In genomic region chr2:84888657-84889315, GRCm38 (mm10) we compare ENCODE assay signal across 8 mouse cellular contexts. TPM values are rescaled to one million over a fixed set of nuclear protein-coding genes. Genes with fewer than 3 reads are reported as not detected.
DNase-seq lines count a peak whose midpoint lies in the region; ATAC-seq and TF ChIP-seq lines count a peak whose summit lies in the region.

No protein-coding gene starts in this region.

- peak; percentile 69 for TF ChIP-seq CTCF in lung, embryonic 14.5 days (IDR thresholded peaks at IDR 0.05; ENCODE audit: low read depth)

- H3K4me2 ChIP-seq in lung, embryonic 14.5 days = peak overlapping the region; percentile 79
- H3K4me2 ChIP-seq in neural tube, embryonic 15.5 days = peak overlapping the region; percentile 81

- DNase-seq in CD4-positive helper T cell, adult 2 months (ENCODE audit: low read depth, low spot score) = peak; percentile 67
- DNase-seq in adrenal gland, adult 18-20 months (ENCODE audit: low spot score in 2 of 2) = peak; percentile 58 to 70
- peak; percentile 76 for DNase-seq in forebrain, embryonic 10.5 days (ENCODE audit: extremely low spot score, low spot score)
- peak; percentile 79 to 86 for DNase-seq in heart, postnatal 14 days
- peak; percentile 83 to 88 for DNase-seq in kidney, postnatal 36 days
- DNase-seq in lung, embryonic 14.5 days = peak; percentile 87
- peak; percentile 57 for DNase-seq in testis, postnatal 14 days (ENCODE audit: low spot score)

- WGBS in forebrain, embryonic 10.5 days = 1% methylated on average over 28 of the region's 28 CpGs
- 3% methylated on average over 28 of the region's 28 CpGs for WGBS in lung, embryonic 14.5 days
- WGBS in neural tube, embryonic 15.5 days = 3% methylated on average over 28 of the region's 28 CpGs

- peak overlapping the region; percentile 40 for H3K27ac ChIP-seq in forebrain, embryonic 10.5 days
- H3K27ac ChIP-seq in lung, embryonic 14.5 days (ENCODE audit: low read depth) = no peak overlapping the region
- H3K27ac ChIP-seq in neural tube, embryonic 15.5 days (replicated peaks) = no peak overlapping the region

- peaks cover 49% of the 10 kb centered on the region for H3K4me1 ChIP-seq in forebrain, embryonic 10.5 days
- H3K4me1 ChIP-seq in lung, embryonic 14.5 days (ENCODE audit: insufficient read depth) = peaks cover 11% of the 10 kb centered on the region
- H3K4me1 ChIP-seq in neural tube, embryonic 15.5 days = peaks cover 40% of the 10 kb centered on the region

- peaks cover 78% of the 10 kb centered on the region for H3K27me3 ChIP-seq in forebrain, embryonic 10.5 days (ENCODE audit: poor library complexity, severe bottlenecking)
- peaks cover 55% of the 10 kb centered on the region for H3K27me3 ChIP-seq in lung, embryonic 14.5 days (ENCODE audit: insufficient read depth, low read length)
- peaks cover 67% of the 10 kb centered on the region for H3K27me3 ChIP-seq in neural tube, embryonic 15.5 days (replicated peaks)

- H3K4me3 ChIP-seq in forebrain, embryonic 10.5 days = peak overlapping the region; percentile 66
- H3K4me3 ChIP-seq in lung, embryonic 14.5 days (ENCODE audit: low read depth, low read length) = peak overlapping the region; percentile 57
- peak overlapping the region; percentile 32 for H3K4me3 ChIP-seq in neural tube, embryonic 15.5 days (replicated peaks)

- intact Hi-C loops in heart, postnatal 14 days (cut with DNase I) = loop anchor here (2.0 to 5.0 kb wide), 3 partner anchors 49 to 64 kb away; partner anchors contain the start of gene Slc43a3

- peak overlapping the region; percentile 32; the same call in 1 of the 2 replicates for H3K9ac ChIP-seq in lung, embryonic 14.5 days
- H3K9ac ChIP-seq in neural tube, embryonic 15.5 days (replicated peaks) = peak overlapping the region; percentile 17; the same call in 1 of the 2 replicates

- ATAC-seq in lung, embryonic 14.5 days (ENCODE audit: insufficient read depth) = no peak
- no peak for ATAC-seq in neural tube, embryonic 15.5 days (ENCODE audit: low FRiP score)

- no peaks in the 10 kb centered on the region for H3K9me3 ChIP-seq in forebrain, embryonic 10.5 days
- H3K9me3 ChIP-seq in lung, embryonic 14.5 days (ENCODE audit: low read depth, low read length) = no peaks in the 10 kb centered on the region
- no peaks in the 10 kb centered on the region for H3K9me3 ChIP-seq in neural tube, embryonic 15.5 days (replicated peaks)

- no peaks in the 10 kb centered on the region for H3K36me3 ChIP-seq in forebrain, embryonic 10.5 days (replicated peaks)
- no peaks in the 10 kb centered on the region for H3K36me3 ChIP-seq in lung, embryonic 14.5 days (ENCODE audit: insufficient read depth)
- no peaks in the 10 kb centered on the region for H3K36me3 ChIP-seq in neural tube, embryonic 15.5 days

RNA-seq across cellular contexts. Expression of gene Rtn4rl2, which starts 2.3 kb away (rescaled TPM):
- 1 to 10 TPM; 1.9 to 2.4 TPM for total RNA-seq in adrenal gland, adult 18-20 months (2021)
- 0.78 and 1.0 TPM in 2 replicates for polyA plus RNA-seq in forebrain, embryonic 10.5 days (2016; fragmentation: Nextera tagmentation; extraction: Ambion mirVana)
- total RNA-seq in heart, postnatal 14 days (2021) = 1 to 10 TPM; 4.7 to 4.9 TPM
- polyA plus RNA-seq in lung, embryonic 14.5 days (2014; fragmentation: Nextera tagmentation; extraction: Ambion mirVana) = 1.1 and 1.2 TPM in 2 replicates
- polyA plus RNA-seq in neural tube, embryonic 15.5 days (2015; fragmentation: Nextera tagmentation; extraction: Ambion mirVana) = 3.6 and 3.9 TPM in 2 replicates

RNA-seq across cellular contexts. Expression of gene Slc43a3, which starts 47.6 kb away (rescaled TPM):
- 10 to 100 TPM; 61.3 to 67.3 TPM for total RNA-seq in adrenal gland, adult 18-20 months (2021)
- 20.8 and 23.7 TPM in 2 replicates for polyA plus RNA-seq in forebrain, embryonic 10.5 days (2016; fragmentation: Nextera tagmentation; extraction: Ambion mirVana)
- 100 to 1,000 TPM; 101 to 105 TPM for total RNA-seq in heart, postnatal 14 days (2021)
- 77.4 and 78.9 TPM in 2 replicates for polyA plus RNA-seq in lung, embryonic 14.5 days (2014; fragmentation: Nextera tagmentation; extraction: Ambion mirVana)
- 5.7 and 15.2 TPM in 2 replicates for polyA plus RNA-seq in neural tube, embryonic 15.5 days (2015; fragmentation: Nextera tagmentation; extraction: Ambion mirVana)

RNA-seq across cellular contexts. Expression of gene Slc43a1, which starts 50.1 kb away (rescaled TPM):
- total RNA-seq in adrenal gland, adult 18-20 months (2021) = 1 to 10 TPM; 9.3 to 9.4 TPM
- polyA plus RNA-seq in forebrain, embryonic 10.5 days (2016; fragmentation: Nextera tagmentation; extraction: Ambion mirVana) = 28.5 and 29.3 TPM in 2 replicates
- total RNA-seq in heart, postnatal 14 days (2021) = 1 to 10 TPM; 2.9 to 3.6 TPM
- 18.8 and 20.2 TPM in 2 replicates for polyA plus RNA-seq in lung, embryonic 14.5 days (2014; fragmentation: Nextera tagmentation; extraction: Ambion mirVana)
- polyA plus RNA-seq in neural tube, embryonic 15.5 days (2015; fragmentation: Nextera tagmentation; extraction: Ambion mirVana) = 1.3 and 5.0 TPM in 2 replicates
